In the genomic region with DNA sequence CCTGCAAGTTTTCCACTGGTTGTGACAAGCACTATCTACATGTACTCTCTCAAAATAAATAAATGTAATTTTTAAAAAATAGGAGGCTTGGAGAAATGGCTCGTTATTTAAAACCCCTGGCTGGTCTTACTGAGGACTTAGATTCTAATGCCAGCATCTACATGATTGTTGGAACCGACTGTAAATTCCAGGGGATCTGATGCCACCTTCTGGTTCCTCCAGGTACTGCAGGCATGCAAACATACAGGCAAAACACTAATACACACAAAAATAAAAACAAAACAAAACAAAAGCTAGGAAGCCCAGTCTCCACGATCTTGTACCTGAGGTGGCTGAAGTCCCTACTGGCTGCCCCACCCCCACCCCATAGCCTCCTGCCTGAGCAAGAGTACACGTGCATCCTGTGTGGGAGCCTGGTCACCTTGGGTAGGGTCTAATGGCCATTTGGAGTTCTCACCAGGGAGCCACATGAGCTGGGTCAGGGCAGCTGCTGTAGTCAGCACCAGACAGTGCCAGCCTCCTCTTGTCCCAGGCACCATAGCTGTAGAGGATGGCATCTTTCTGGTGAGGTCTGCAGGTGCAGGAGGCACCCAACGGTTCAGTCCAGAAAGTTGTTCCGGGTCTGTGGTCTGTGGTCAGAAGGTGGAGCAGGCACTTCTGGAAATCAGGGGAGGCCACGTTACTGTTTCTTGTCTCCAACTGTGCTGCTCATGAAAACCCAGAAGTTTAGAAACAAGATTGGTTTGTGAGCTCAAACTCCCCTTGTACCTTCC, we compare ENCODE assay signal across 8 mouse cellular contexts. TPM values are rescaled to one million over a fixed set of nuclear protein-coding genes. Genes with fewer than 3 reads are reported as not detected.
DNase-seq lines count a peak whose midpoint lies in the region; ATAC-seq and TF ChIP-seq lines count a peak whose summit lies in the region.

No protein-coding gene starts in this region.

- no peaks in the 10 kb centered on the region for H3K36me3 ChIP-seq in intestine, embryonic 14.5 days (ENCODE audit: control insufficient read depth, insufficient read depth, low read length)
- H3K36me3 ChIP-seq in intestine, embryonic 15.5 days: no peaks in the 10 kb centered on the region
- H3K36me3 ChIP-seq in E14TG2a.4 (ENCODE audit: insufficient read depth, low read length): no peaks in the 10 kb centered on the region
- no peaks in the 10 kb centered on the region for H3K36me3 ChIP-seq in thymus, adult 2 months (ENCODE audit: control insufficient read depth, insufficient read depth, low read length)

- 0 out of 2 replicates have a peak, but pooled peaks have one; percentile 29 for ATAC-seq in intestine, embryonic 14.5 days (replicated peaks; ENCODE audit: low FRiP score, low TSS enrichment, low read depth)
- no peak for ATAC-seq in intestine, embryonic 15.5 days

- WGBS in intestine, embryonic 14.5 days: 36% methylated on average over 7 of the region's 7 CpGs
- 35% methylated on average over 7 of the region's 7 CpGs for WGBS in intestine, embryonic 15.5 days
- 3% methylated on average over 7 of the region's 7 CpGs for WGBS in thymus, adult 2 months

- no peak overlapping the region for H3K4me3 ChIP-seq in intestine, embryonic 14.5 days (ENCODE audit: low read depth, low read length)
- H3K4me3 ChIP-seq in intestine, embryonic 15.5 days (replicated peaks): no peak overlapping the region
- H3K4me3 ChIP-seq in E14TG2a.4 (replicated peaks; ENCODE audit: low read length): no peak overlapping the region
- peak overlapping the region; percentile 31 for H3K4me3 ChIP-seq in thymus, adult 2 months (ENCODE audit: control insufficient read depth, insufficient read depth, low read length)

- peak; percentile 99 for TF ChIP-seq CTCF in E14TG2a.4 (conservative IDR thresholded peaks at IDR 0.05; ENCODE audit: low read length)
- TF ChIP-seq CTCF in thymus, adult 2 months (IDR thresholded peaks at IDR 0.05; ENCODE audit: borderline replicate concordance, control insufficient read depth, extremely low read depth, insufficient read depth, low read length, poor library complexity): peak; percentile 52; the same call in 1 of the 2 replicates

- no peak overlapping the region for H3K27ac ChIP-seq in intestine, embryonic 14.5 days (ENCODE audit: low read depth)
- H3K27ac ChIP-seq in intestine, embryonic 15.5 days: no peak overlapping the region
- H3K27ac ChIP-seq in thymus, adult 2 months (ENCODE audit: control insufficient read depth, insufficient read depth, low read length): peak overlapping the region; percentile 87

- no peak overlapping the region for H3K4me2 ChIP-seq in intestine, embryonic 14.5 days (ENCODE audit: low read length)
- H3K4me2 ChIP-seq in intestine, embryonic 15.5 days (replicated peaks): no peak overlapping the region

- no peak for TF ChIP-seq POLR2A in thymus, adult 2 months (IDR thresholded peaks at IDR 0.05; ENCODE audit: control insufficient read depth, extremely low read depth, insufficient read depth, low read length, poor library complexity)

- no peak overlapping the region for H3K9ac ChIP-seq in intestine, embryonic 14.5 days (ENCODE audit: low read length)
- no peak overlapping the region for H3K9ac ChIP-seq in intestine, embryonic 15.5 days

- DNase-seq in intestine, embryonic 14.5 days (ENCODE audit: low spot score): peak; percentile 93
- DNase-seq in c-Kit-negative CD71-positive TER-119-positive erythroid progenitor cells, embryonic 14.5 days (ENCODE audit: low read depth, low spot score): peak; percentile 60
- DNase-seq in gastrocnemius, adult 8-10 months (ENCODE audit: low spot score in 2 of 2): peak; percentile 56 to 70
- DNase-seq in layer of hippocampus, postnatal 25 days (ENCODE audit: extremely low spot score in 1 of 2, low spot score in 1 of 2): peak; percentile 58 to 92
- DNase-seq in mesoderm, embryonic 11.5 days (ENCODE audit: low read depth, low spot score): peak; percentile 81
- DNase-seq in thymus, adult 2 months: peak; percentile 76

- H3K9me3 ChIP-seq in intestine, embryonic 14.5 days (ENCODE audit: control insufficient read depth, low read length): no peaks in the 10 kb centered on the region
- H3K9me3 ChIP-seq in intestine, embryonic 15.5 days: no peaks in the 10 kb centered on the region
- H3K9me3 ChIP-seq in E14TG2a.4 (ENCODE audit: low read length): no peaks in the 10 kb centered on the region

- no peaks in the 10 kb centered on the region for H3K27me3 ChIP-seq in intestine, embryonic 14.5 days (replicated peaks; ENCODE audit: control insufficient read depth, insufficient read depth, low read length)
- H3K27me3 ChIP-seq in intestine, embryonic 15.5 days (replicated peaks): no peaks in the 10 kb centered on the region
- peaks cover 42% of the 10 kb centered on the region for H3K27me3 ChIP-seq in E14TG2a.4 (ENCODE audit: insufficient read depth, low read length)
- no peaks in the 10 kb centered on the region for H3K27me3 ChIP-seq in thymus, adult 2 months (ENCODE audit: control insufficient read depth, insufficient read depth, low read length)

- H3K4me1 ChIP-seq in intestine, embryonic 14.5 days (replicated peaks; ENCODE audit: control insufficient read depth, insufficient read depth, low read length): no peaks in the 10 kb centered on the region
- H3K4me1 ChIP-seq in intestine, embryonic 15.5 days (replicated peaks): 0 out of 2 replicates have a peak, but pooled peaks cover 2% of the 10 kb centered on the region
- peaks cover 19% of the 10 kb centered on the region for H3K4me1 ChIP-seq in E14TG2a.4 (replicated peaks; ENCODE audit: low read depth, low read length)
- H3K4me1 ChIP-seq in thymus, adult 2 months (replicated peaks; ENCODE audit: control insufficient read depth, insufficient read depth, low read length): peaks cover 48% of the 10 kb centered on the region

RNA-seq across cellular contexts. Expression of a gene that starts 2.2 kb away (rescaled TPM):
- 0.45 TPM in 1 of 2 replicates, not detected in the other for polyA plus RNA-seq in intestine, embryonic 14.5 days (2014; fragmentation: Nextera tagmentation; extraction: Ambion mirVana)
- polyA plus RNA-seq in intestine, embryonic 15.5 days (2015; fragmentation: Nextera tagmentation; extraction: Ambion mirVana): 0.09 TPM in 1 of 2 replicates, not detected in the other
- total RNA-seq in gastrocnemius, adult 8-10 months (2022): not detected
- under 1 TPM; 0.30 to 0.33 TPM for total RNA-seq in layer of hippocampus, postnatal 25 days (2021)
- polyA plus RNA-seq in thymus, adult 2 months (2012; rRNA removed): 23.4 and 30.1 TPM in 2 replicates

RNA-seq across cellular contexts. Expression of a gene that starts 4.8 kb away (rescaled TPM):
- 63.4 and 66.2 TPM in 2 replicates for polyA plus RNA-seq in intestine, embryonic 14.5 days (2014; fragmentation: Nextera tagmentation; extraction: Ambion mirVana)
- polyA plus RNA-seq in intestine, embryonic 15.5 days (2015; fragmentation: Nextera tagmentation; extraction: Ambion mirVana): 48.1 and 48.5 TPM in 2 replicates
- total RNA-seq in gastrocnemius, adult 8-10 months (2022): 10 to 100 TPM in 3 of 4 experiments, 1 to 10 TPM in 1; 6.8 to 12.3 (median 11.2) TPM
- 100 to 1,000 TPM; 307 to 325 TPM for total RNA-seq in layer of hippocampus, postnatal 25 days (2021)
- 63.7 and 87.8 TPM in 2 replicates for polyA plus RNA-seq in thymus, adult 2 months (2012; rRNA removed)

RNA-seq across cellular contexts. Expression of a gene that starts 11.5 kb away (rescaled TPM):
- 10.1 and 11.1 TPM in 2 replicates for polyA plus RNA-seq in intestine, embryonic 14.5 days (2014; fragmentation: Nextera tagmentation; extraction: Ambion mirVana)
- polyA plus RNA-seq in intestine, embryonic 15.5 days (2015; fragmentation: Nextera tagmentation; extraction: Ambion mirVana): 14.0 and 16.1 TPM in 2 replicates
- total RNA-seq in gastrocnemius, adult 8-10 months (2022): 1 to 10 TPM in 2 of 4 experiments, under 1 TPM in 2; 0.73 to 1.2 (median 1.1) TPM
- 1 to 10 TPM; 1.2 to 2.1 TPM for total RNA-seq in layer of hippocampus, postnatal 25 days (2021)
- 15.9 and 17.1 TPM in 2 replicates for polyA plus RNA-seq in thymus, adult 2 months (2012; rRNA removed)

RNA-seq across cellular contexts. Expression of a gene that starts 21.8 kb away (rescaled TPM):
- 80.3 and 90.3 TPM in 2 replicates for polyA plus RNA-seq in intestine, embryonic 14.5 days (2014; fragmentation: Nextera tagmentation; extraction: Ambion mirVana)
- polyA plus RNA-seq in intestine, embryonic 15.5 days (2015; fragmentation: Nextera tagmentation; extraction: Ambion mirVana): 89.8 and 91.6 TPM in 2 replicates
- 10 to 100 TPM; 51.9 to 80.5 (median 53.3) TPM for total RNA-seq in gastrocnemius, adult 8-10 months (2022)
- total RNA-seq in layer of hippocampus, postnatal 25 days (2021): 10 to 100 TPM; 82.7 to 92.9 TPM
- polyA plus RNA-seq in thymus, adult 2 months (2012; rRNA removed): 375 and 472 TPM in 2 replicates

RNA-seq across cellular contexts. Expression of a gene that starts 32.2 kb away (rescaled TPM):
- 78.3 and 87.9 TPM in 2 replicates for polyA plus RNA-seq in intestine, embryonic 14.5 days (2014; fragmentation: Nextera tagmentation; extraction: Ambion mirVana)
- polyA plus RNA-seq in intestine, embryonic 15.5 days (2015; fragmentation: Nextera tagmentation; extraction: Ambion mirVana): 141 and 154 TPM in 2 replicates
- not detected for total RNA-seq in gastrocnemius, adult 8-10 months (2022)
- under 1 TPM; 0.66 to 0.89 TPM for total RNA-seq in layer of hippocampus, postnatal 25 days (2021)
- 6.6 and 6.8 TPM in 2 replicates for polyA plus RNA-seq in thymus, adult 2 months (2012; rRNA removed)

Comparison
In these comparisons a context has a peak if more than half of its experiments do, and no peak if none do; other contexts are left out.
1. RNA of a gene that starts 2.2 kb away (polyA plus RNA-seq): 23.4 to 30.1 TPM in thymus, adult 2 months; 0.45 TPM in intestine, embryonic 14.5 days and 0.09 TPM in intestine, embryonic 15.5 days; every median in the first group is over 10 times any median in the second.
2. Peak in every context shown above with its lines, with median percentiles within 50 percentile points of each other: DNase-seq.